Comparison of ENCODE assay signal across 19 mouse cellular contexts in genomic region chr7:27580380-27581174, GRCm38 (mm10). TPM values are rescaled to one million over a fixed set of nuclear protein-coding genes. Genes with fewer than 3 reads are reported as not detected.
"Had no signal": no experiment of that assay in that cellular context is flagged by ENCODE, and none has a peak within 500 bp of the region (broad histone marks: within the 10 kb centered on the region; RNA-seq: fewer than 3 reads in every experiment).

No protein-coding gene starts in this region.

- DNase-seq: kidney, adult 11 months; kidney, adult 9 months; kidney, postnatal 36 days; layer of hippocampus, adult 9-11 months; layer of hippocampus, postnatal 36 days; liver, embryonic 13.5 days; liver, postnatal 0 days; retina, postnatal 1 day; right cerebral cortex, postnatal 4 days; spleen, adult 18-20 months; thymus, adult 2 months; thymus, postnatal 36 days had no signal

- H3K27ac ChIP-seq: kidney, postnatal 0 days; liver, embryonic 13.5 days; lung, embryonic 15.5 days; midbrain, embryonic 13.5 days; stomach, embryonic 15.5 days had no signal

- H3K4me3 ChIP-seq: liver, embryonic 13.5 days; lung, embryonic 15.5 days; midbrain, embryonic 13.5 days; myocyte; stomach, embryonic 15.5 days had no signal

- H3K4me2 ChIP-seq: liver, embryonic 13.5 days; lung, embryonic 15.5 days; midbrain, embryonic 13.5 days; stomach, embryonic 15.5 days had no signal

- H3K4me1 ChIP-seq: liver, embryonic 13.5 days; lung, embryonic 15.5 days; midbrain, embryonic 13.5 days; stomach, embryonic 15.5 days had no signal

- ATAC-seq: liver, postnatal 0 days; midbrain, embryonic 13.5 days had no signal

- H3K9ac ChIP-seq: liver, embryonic 13.5 days; liver, postnatal 0 days; lung, embryonic 15.5 days; midbrain, embryonic 13.5 days; stomach, embryonic 15.5 days had no signal

- H3K9me3 ChIP-seq: liver, embryonic 13.5 days; lung, embryonic 15.5 days; midbrain, embryonic 13.5 days; stomach, embryonic 15.5 days had no signal

- H3K27me3 ChIP-seq: liver, embryonic 13.5 days; lung, embryonic 15.5 days; midbrain, embryonic 13.5 days; stomach, embryonic 15.5 days had no signal

RNA-seq across cellular contexts. Expression of gene Hipk4, which starts 57.5 kb away (rescaled TPM):
- total RNA-seq: layer of hippocampus, adult 18-20 months; layer of hippocampus, postnatal 36 days; neutrophil, adult 5-6 weeks had no signal
